Mouse (Mus musculus) lung, adult 2 months (tissue): ENCODE measurements around the gene Rin2. TPM values are rescaled to one million over a fixed set of nuclear protein-coding genes. Genes with fewer than 3 reads are reported as not detected.

Experiments
- DNase-seq: peaks from one replicate; pipeline ENCODE4 v3.0.0; 2022
- H3K4me1 ChIP-seq: fragments of 200-500 bp; 2 replicates; pipeline ENCODE4 v1.6.1; 2011; ENCODE audit warnings: low read length; ENCODE audit not compliant: control insufficient read depth, insufficient read depth
- H3K4me3 ChIP-seq: fragments of 200-500 bp; replicated peaks from 2 replicates; pipeline ENCODE3; 2011; ENCODE audit warnings: low read depth, mild to moderate bottlenecking, control low read depth, low read length; ENCODE audit errors: extremely low read depth
- CTCF ChIP-seq: fragments of 200-500 bp; IDR thresholded peaks from 2 replicates; pipeline ENCODE4 v1.5.1; 2011; ENCODE audit warnings: mild to moderate bottlenecking, low read length, control low read depth; ENCODE audit not compliant: insufficient read depth
- POLR2A ChIP-seq: fragments of 200-500 bp; IDR thresholded peaks from 2 replicates; pipeline ENCODE4 v1.6.1; 2011; ENCODE audit warnings: low read depth, mild to moderate bottlenecking, control low read depth, low read length, borderline replicate concordance; ENCODE audit errors: extremely low read depth
- WGBS: fragments of 180-500 bp; shearing (Covaris S2); methylation state at CpG from one replicate; pipeline ENCODE4 v1.1.7; 2018; 5-methylcytosine and 5-hydroxymethylcytosine counted together
- polyA plus RNA-seq: library from polyadenylated mRNA; depleted of rRNA; stranded (reverse); fragments of >200 nt; gene quantifications from 2 replicates; pipeline ENCODE4 v1.2.3, GENCODE M21; 2012

Gene Rin2
- polyA plus RNA-seq, 1 experiment, result 44.3 TPM

DNA sequence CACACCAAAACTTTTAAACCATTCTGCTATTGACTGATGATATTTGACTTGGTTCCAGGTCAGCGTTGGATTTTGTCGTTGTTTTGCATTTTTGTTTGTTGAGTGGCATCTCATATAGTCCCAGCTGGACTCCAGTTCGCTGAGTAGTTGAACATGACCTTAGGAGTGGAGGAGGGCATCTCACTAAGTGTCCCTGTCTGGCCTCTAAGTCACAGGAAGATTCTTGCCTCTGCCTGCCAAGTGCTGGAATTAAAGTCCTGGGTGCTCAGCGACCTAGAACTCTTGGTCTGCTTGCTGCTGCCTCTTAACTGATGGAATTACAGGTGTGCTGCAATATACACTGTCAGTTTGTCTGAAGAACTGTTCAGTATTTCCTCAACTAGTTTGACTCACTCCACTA lies 154.2 kb downstream of the Rin2 start:
- Histone ChIP-seq H3K4me3 (no peak overlapping the region), H3K4me1 (peaks cover 25% of the 10 kb centered on the region)
- no peak for TF ChIP-seq POLR2A
- TF ChIP-seq CTCF, result no peak
- WGBS, result 69% methylated on average over 4 of the region's 4 CpGs
- DNase-seq, result no peak

DNA sequence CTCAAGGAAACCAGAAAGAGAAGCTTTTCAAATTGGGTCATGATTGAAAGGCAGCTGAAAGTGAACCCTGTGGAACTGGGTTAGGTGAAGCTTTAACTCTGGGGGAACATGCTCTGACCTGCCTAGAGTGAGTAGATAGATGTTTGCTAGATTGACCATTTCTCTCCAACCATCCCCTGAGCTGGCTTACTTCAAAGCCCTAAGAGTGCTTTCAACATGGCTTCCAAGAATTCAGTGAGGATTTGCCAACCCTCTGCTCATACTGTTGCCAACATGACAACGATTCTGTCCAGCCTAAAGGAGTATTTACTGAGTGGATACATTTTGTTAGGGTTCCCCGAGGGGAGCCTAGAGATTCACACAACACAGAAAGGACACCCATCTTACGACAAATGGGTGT lies 155.4 kb downstream of the Rin2 start:
- 73% methylated on average over 3 of the region's 3 CpGs for WGBS
- Histone ChIP-seq H3K4me1 (peaks cover 25% of the 10 kb centered on the region), H3K4me3 (no peak overlapping the region)
- TF ChIP-seq CTCF, result no peak
- TF ChIP-seq POLR2A, result no peak
- DNase-seq, result no peak

DNA sequence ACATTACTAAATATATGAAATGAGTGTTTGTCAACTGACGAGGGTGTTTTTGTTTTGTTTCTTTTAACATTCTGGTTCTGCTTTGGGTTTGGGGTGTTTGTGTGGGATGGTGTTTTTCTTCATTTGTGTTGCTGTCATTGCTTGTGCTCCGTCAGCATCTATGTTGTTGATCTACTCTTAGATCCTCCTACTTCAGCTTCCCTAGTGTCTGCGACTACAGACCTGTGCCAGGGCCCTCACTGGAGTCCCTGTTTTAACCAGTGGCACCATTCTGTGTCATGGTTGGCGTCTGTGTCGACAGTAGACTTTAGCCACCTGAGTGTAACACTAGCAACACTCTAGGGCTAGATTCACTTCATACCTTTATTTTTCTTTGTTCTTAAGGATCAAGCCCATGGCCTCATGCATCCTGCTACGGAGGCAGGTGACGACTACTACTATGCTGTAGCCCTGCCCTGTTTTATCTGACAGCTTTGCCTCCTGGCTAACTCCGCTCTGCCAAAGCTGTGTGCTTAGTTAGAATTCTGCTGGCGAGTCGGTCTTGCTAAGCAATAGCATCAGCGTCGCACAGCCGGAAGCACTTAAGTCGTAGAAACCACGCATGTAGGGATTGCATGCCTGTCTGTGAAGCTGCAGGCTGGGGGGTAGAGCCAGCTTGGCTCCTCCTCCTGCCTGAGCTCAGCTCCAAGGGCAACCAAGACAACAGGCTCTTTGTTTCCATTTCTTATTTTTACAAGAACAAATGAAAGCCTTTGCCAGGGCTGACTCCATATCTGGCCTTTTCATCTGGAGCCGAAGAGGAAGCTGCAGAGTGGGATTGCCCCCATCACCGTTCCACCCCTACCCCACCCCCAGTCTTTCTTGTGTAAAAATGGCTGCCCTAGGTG lies 157.2 kb downstream of the Rin2 start:
- no peak overlapping the region for H3K4me3 ChIP-seq
- peaks cover 23% of the 10 kb centered on the region for H3K4me1 ChIP-seq
- DNase-seq, result peak; percentile 45
- 19% methylated on average over 17 of the region's 17 CpGs for WGBS
- TF ChIP-seq CTCF (no peak), POLR2A (no peak)

DNA sequence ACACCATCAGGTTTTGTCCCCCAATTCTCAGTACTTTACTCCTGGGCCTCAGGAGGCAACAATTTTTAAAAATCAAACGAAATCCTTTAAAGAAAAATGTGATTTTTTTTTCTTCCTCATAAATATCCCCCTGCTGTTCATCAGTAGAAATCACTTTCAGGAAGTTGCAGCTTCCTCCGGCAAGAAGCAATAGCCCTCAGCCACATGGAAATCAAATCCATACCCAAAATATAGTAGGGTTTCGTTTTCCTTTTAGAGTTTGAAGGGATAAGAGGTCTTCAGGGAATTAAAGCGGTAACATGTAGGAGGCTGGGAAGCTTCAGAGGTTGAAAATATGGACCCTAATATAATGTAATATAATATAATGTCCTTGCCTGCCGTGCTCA lies 157.8 kb downstream of the Rin2 start:
- WGBS, result 28% methylated on average over 5 of the region's 5 CpGs
- no peak overlapping the region for H3K4me3 ChIP-seq
- TF ChIP-seq POLR2A, result no peak
- DNase-seq, result no peak
- H3K4me1 ChIP-seq, result peaks cover 19% of the 10 kb centered on the region

DNA sequence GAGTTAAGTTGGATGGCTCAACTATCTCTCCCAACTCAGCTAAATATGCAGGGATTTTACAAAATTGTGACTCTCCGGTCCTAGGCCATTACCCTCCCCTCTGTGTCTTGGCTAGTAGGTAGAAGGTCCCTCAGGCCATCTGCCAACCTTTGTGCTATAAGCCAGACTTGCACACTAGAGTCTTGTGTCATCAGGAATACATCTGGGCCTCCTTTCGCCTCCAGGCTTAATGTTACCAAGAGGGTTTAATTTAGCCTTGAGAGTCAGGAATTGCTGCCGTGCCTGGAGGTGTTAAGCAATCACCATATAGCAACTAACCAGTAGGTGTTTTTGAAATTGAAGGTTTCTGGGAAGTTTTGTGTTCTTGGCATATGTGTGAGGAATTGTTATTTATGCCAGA lies 158.3 kb downstream of the Rin2 start:
- no peak overlapping the region for H3K4me3 ChIP-seq
- no peak for DNase-seq
- WGBS, result 67% methylated on average over 3 of the region's 3 CpGs
- TF ChIP-seq CTCF (no peak), POLR2A (no peak)
- H3K4me1 ChIP-seq, result peaks cover 17% of the 10 kb centered on the region

DNA sequence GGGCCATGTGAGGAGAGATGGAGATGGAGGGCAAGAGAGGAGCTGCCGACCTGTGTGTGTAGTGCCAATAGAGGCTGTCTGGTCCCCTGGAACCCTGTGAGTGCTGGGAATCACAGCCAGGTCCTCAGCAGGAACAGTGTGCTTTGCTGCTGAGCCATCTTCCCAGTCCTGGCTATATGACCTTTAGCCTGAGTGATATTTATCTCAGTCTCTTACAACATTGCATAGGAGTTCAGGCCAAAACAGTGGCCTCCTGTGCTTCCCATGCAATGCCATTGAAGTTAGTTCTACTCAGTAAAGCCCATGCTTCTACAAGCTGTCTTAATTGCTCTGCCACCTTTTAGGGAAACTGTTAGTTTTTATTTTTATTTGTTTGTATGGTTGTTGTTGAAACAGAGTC lies 160.9 kb downstream of the Rin2 start:
- TF ChIP-seq CTCF, result no peak
- no peak for TF ChIP-seq POLR2A
- 71% methylated on average over 1 of the region's 1 CpGs for WGBS
- Histone ChIP-seq H3K4me3 (no peak overlapping the region), H3K4me1 (peaks cover 15% of the 10 kb centered on the region)
- DNase-seq, result no peak

DNA sequence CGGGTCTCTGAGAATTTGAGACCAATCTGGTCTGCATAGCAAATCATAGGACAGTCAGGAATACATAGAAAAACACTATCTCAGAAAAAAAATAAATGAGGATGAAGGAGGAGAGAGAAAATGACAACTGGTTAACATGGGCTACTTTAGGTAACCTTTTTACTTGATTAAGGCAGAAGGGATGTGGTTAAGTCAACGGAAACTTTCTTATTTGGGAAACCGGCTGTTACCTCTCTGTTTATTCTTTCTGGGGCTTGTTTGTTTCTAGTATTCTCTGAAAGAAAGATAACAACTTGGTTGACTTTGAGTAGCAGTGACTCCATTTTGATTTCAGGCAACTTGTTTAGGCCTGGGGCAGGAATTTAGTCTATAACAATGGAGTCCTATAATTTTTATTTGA lies 163.7 kb downstream of the Rin2 start:
- 56% methylated on average over 3 of the region's 3 CpGs for WGBS
- no peak for DNase-seq

DNA sequence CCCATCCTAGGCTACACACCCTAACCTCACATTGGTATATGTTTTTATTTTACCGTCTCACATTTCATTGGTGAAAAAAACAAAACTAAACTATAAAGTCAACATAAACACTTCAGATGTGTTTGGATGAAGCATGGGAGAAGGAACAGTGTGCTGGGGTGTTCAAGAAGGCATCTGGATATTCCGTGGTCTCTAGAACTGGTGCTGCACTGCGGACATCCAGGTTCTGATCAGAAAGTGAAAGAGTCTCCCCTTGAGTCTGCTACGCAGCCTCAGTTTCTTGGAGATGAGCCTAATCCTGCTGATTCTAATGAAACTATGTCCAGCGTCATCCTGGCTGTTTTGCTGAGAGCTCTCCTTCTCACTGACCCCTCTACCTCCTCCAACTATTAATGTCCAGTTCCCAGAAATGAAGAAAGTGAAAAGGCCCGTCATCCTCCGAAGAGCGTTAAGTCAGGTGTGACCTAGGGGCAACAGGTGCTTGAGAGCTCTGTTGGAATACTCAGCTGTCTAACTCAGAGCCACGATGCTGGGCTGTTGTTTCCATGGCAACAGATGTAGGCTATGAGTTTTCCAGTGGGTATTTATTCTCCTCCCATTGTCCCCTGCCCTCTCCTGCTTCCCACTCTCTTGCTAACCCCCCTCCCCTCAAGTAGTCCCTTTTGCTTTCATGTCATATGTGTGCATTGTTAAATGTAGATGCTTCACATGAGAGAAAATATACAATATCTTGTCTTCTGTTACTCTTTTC lies 164.7 kb downstream of the Rin2 start:
- Histone ChIP-seq H3K4me1 (peaks cover 4% of the 10 kb centered on the region), H3K4me3 (no peak overlapping the region)
- TF ChIP-seq POLR2A, result no peak
- no peak for TF ChIP-seq CTCF
- WGBS, result 82% methylated on average over 9 of the region's 9 CpGs
- no peak for DNase-seq

More for the DNA sequence above, 163.7 kb downstream of the Rin2 start:
- H3K4me3 ChIP-seq, result no peak overlapping the region
- TF ChIP-seq CTCF (no peak), POLR2A (no peak)
- peaks cover 5% of the 10 kb centered on the region for H3K4me1 ChIP-seq

DNA sequence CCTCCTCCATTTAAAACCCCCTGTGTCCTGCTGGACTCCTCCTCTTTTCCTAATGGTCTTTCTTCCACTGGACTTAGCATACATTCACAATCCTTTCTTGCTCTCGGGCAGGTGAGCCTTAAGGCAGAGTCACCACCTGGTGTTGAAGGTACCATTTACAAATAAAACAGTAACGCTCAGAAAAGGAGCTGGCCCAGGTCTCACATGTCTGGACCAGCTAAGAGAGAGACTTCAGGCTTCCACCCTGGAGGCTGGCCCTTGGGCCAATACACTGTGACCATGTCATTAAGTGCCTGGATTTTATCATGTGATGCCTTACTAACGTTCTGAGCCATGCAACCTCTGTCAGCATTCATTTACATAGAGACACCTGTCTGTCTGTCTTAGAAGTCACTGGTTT lies 165.3 kb downstream of the Rin2 start:
- no peak for DNase-seq
- Histone ChIP-seq H3K4me3 (no peak overlapping the region), H3K4me1 (peaks cover 5% of the 10 kb centered on the region)
- TF ChIP-seq POLR2A (no peak), CTCF (no peak)
- WGBS, result 79% methylated on average over 3 of the region's 3 CpGs
